Mouse (Mus musculus) CD4-positive naive resting alpha-beta T cell, adult 76 days (primary cell): ENCODE data around the gene C130032M10Rik. TPM values are rescaled to one million over a fixed set of nuclear protein-coding genes. Genes with fewer than 3 reads are reported as not detected.

ENCODE experiments used
- total RNA-seq: library from RNA; stranded (reverse); gene quantifications from one replicate; pipeline ENCODE4 v1.2.4, GENCODE M21; 2023

C130032M10Rik gene
- total RNA-seq = not detected

DNA sequence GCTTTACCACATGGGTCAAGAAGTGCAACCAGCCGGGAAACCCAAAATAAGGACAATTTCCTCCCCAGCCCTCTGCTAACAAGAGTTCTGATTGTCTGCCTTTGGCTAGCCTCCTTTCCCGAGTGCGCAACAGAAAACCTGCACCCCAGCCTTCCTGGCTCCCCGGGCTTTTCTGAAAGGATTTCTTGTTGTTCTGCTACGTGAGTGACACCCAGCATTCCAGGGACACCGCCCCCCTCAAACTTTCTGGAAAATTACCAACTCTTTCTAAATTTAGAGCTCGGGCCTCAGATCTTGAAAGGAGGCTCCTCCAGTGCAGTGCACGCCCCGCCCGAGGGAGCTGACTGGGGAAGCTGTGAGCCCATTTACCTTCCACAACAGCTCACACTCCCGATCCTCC lies at the start of gene C130032M10Rik:
Gene C130032M10Rik, plus strand, starts transcription at position 334 of the 400 bp plus-strand sequence.

DNA sequence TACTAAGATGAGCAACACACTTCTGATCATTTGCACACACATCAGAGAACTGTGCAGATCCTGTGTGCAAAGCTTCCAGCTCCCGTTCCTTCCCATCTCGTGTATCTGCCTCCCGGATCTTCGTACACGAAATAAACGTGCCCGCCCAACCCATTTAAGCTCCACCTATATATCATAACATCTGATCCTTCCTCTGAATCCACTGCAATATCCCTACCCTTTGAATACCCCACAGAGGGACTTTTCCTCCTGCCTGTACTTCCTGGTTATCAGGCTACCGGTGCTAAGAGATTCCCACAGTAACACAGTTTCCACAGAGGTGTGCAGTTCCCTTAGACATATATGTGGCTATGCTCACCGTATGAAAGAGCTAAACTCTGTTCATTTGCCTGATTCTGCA lies 10.7 kb upstream of the C130032M10Rik start, which contains the start of gene Ccr4:
Gene Ccr4, minus strand, starts transcription at position 101 of the 400 bp plus-strand sequence.

DNA sequence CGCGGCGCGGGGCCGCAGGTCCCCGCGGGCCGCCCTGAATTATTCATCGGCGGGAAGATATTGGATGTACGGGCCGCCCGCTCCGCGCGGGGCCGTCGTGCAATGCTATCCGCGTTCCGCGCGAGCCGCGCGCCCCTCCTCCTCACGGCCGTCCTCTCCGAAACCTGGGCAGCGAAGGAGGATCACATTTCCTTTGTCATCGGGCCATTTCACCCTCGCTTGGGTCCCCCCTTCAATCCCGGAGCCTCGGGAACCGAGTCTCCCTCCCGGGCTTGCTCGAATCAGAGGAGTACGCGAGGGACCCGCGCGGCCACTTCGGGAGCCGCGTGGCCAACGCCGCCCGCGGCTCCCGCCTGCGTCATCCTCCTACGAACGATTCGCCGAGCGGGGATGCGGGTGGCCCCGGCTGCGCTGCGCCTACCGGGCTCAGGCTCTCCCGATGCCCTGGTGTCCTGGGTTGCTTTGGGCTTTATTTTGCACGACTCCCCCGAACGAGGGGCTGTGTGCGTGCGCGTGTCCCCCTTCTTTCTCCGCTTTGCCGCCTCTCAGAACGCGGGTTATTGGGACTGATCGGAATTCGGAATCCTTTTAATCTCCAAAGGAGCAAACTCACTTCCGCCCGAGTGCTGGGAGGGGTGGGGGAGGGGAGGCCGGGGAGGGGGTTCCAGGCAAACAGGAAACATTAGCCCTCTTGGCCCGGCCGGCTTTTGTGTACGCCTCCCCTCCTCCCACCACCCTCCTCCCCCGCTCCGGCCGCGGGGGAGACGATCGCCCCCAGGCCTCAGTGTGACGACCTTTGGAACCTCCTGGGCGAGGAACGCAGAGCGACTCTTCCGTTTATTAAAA lies 48.5 kb downstream of the C130032M10Rik start, which contains the start of gene Trim71:
Gene Trim71, minus strand, starts transcription at position 609 of the 846 bp plus-strand sequence.

Other genes starting within 250 kb of the C130032M10Rik start
- not detected for gene Bcl2a1c, start 185.6 kb upstream of the C130032M10Rik start, total RNA-seq
- gene Crtap, start 125.0 kb upstream of the C130032M10Rik start, total RNA-seq = 5.0 TPM
- gene Glb1, start 114.6 kb upstream of the C130032M10Rik start, total RNA-seq = 18.1 TPM
- gene Tmppe, start 114.6 kb upstream of the C130032M10Rik start, total RNA-seq = 10.6 TPM
- gene Ccr4, start 10.8 kb upstream of the C130032M10Rik start, total RNA-seq = 0.62 TPM
- gene Trim71, start 48.7 kb downstream of the C130032M10Rik start, total RNA-seq = not detected
- gene Cnot10, start 124.5 kb downstream of the C130032M10Rik start, total RNA-seq = 73.2 TPM
- 57.6 TPM for gene Dync1li1, start 173.1 kb downstream of the C130032M10Rik start, total RNA-seq
- gene Cmtm6, start 215.4 kb downstream of the C130032M10Rik start, total RNA-seq = 113 TPM